Mouse (Mus musculus) inflammation-experienced regulatory T-cells, adult 6 months (primary cell): Measurements from ENCODE around the gene Bach2. TPM values are rescaled to one million over a fixed set of nuclear protein-coding genes. Genes with fewer than 3 reads are reported as not detected.

ENCODE experiments used
- ATAC-seq: one replicate; pipeline ENCODE4 v1.8.0; 2017
- polyA plus RNA-seq, 3 experiments: library from polyadenylated mRNA; unstranded; fragments of 100-300 nt; shearing (Covaris generic); gene quantifications; one replicate each; pipeline ENCODE4 v1.2.1; 2017

Gene Bach2
- polyA plus RNA-seq, 3 experiments from 2014 or later, result 1.9 to 18.4 (median 14.6) TPM

GRCm38 (mm10) chr4:32574604-32575003, 336.0 kb downstream of the Bach2 start:
- ATAC-seq, result no peak

- no peak for ATAC-seq
Measured at GRCm38 (mm10) chr4:32575165-32575564, 336.6 kb downstream of the Bach2 start.

- ATAC-seq, result no peak
Measured at GRCm38 (mm10) chr4:32579850-32580249, 341.2 kb downstream of the Bach2 start.

- ATAC-seq, result no peak
Measured at GRCm38 (mm10) chr4:32584181-32584580, 345.6 kb downstream of the Bach2 start.

GRCm38 (mm10) chr4:32586596-32586995, 348.0 kb downstream of the Bach2 start:
- peak; percentile 54 for ATAC-seq

GRCm38 (mm10) chr4:32587543-32587942, 348.9 kb downstream of the Bach2 start:
- peak; percentile 50 for ATAC-seq

GRCm38 (mm10) chr4:32588237-32588636, 349.6 kb downstream of the Bach2 start:
- peak; percentile 88 for ATAC-seq

- no peak for ATAC-seq
Measured at GRCm38 (mm10) chr4:32601135-32601534, 362.5 kb downstream of the Bach2 start.

- ATAC-seq, result no peak
Measured at GRCm38 (mm10) chr4:32602660-32603059, 364.1 kb downstream of the Bach2 start, which contains the start of gene Gja10. Gja10 (minus strand) TSS chr4:32602760.

- ATAC-seq, result peak; percentile 97
Measured at GRCm38 (mm10) chr4:32615034-32615881, 376.7 kb downstream of the Bach2 start, which contains the start of gene Casp8ap2. Casp8ap2 (plus strand) TSS chr4:32615451.

- ATAC-seq, result no peak
Measured at GRCm38 (mm10) chr4:32621637-32622036, 383.0 kb downstream of the Bach2 start.
